Mouse (Mus musculus): Measurements from ENCODE around the gene Enthd1.

DNA sequence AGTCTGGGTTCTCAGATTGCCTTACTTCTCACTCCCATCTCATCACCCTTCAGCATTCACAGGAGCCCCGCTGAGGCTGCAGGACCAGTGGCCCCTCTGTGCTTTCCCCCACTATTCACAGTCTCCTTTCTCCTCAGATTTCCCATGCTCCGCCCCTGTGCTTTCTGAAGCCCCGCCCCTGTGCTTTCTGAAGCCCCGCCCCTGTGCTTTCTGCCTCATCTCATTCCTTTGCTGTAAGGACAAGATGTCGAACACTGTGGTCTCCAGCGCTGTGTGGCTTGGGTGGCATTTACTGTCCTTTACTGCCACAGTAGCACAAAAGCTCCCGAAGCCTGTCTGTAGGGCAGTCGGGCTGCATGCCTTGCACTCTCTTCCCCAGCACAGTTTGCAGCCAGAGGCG lies 102.8 kb downstream of the Enthd1 start:
- no peak for TF ChIP-seq CTCF (IDR thresholded peaks at IDR 0.05; ENCODE audit: control insufficient read depth, insufficient read depth, low read length)
- no peak for TF ChIP-seq POLR2A (IDR thresholded peaks at IDR 0.05; ENCODE audit: borderline replicate concordance, control insufficient read depth, low read depth, low read length)

Data from bone marrow, adult 2 months (tissue).